Comparison of ENCODE assay signal across 9 mouse cellular contexts in genomic region chr6:114250311-114250710, GRCm38 (mm10). TPM values are rescaled to one million over a fixed set of nuclear protein-coding genes. Genes with fewer than 3 reads are reported as not detected.
DNase-seq lines count a peak whose midpoint lies in the region; ATAC-seq lines count a peak whose summit lies in the region.
"Had no signal": no experiment of that assay in that cellular context is flagged by ENCODE, and none has a peak within 500 bp of the region (broad histone marks: within the 10 kb centered on the region; RNA-seq: fewer than 3 reads in every experiment).

No protein-coding gene starts in this region.

- no peaks in the 10 kb centered on the region for H3K36me3 ChIP-seq in hindbrain, embryonic 15.5 days
- H3K36me3 ChIP-seq: liver, embryonic 15.5 days had no signal

- H3K27me3 ChIP-seq in hindbrain, embryonic 15.5 days = no peaks in the 10 kb centered on the region
- H3K27me3 ChIP-seq: liver, embryonic 15.5 days had no signal

- H3K4me3 ChIP-seq in hindbrain, embryonic 15.5 days = no peak overlapping the region
- H3K4me3 ChIP-seq: liver, embryonic 15.5 days had no signal

- no peak overlapping the region for H3K9ac ChIP-seq in hindbrain, embryonic 15.5 days
- H3K9ac ChIP-seq: liver, embryonic 15.5 days had no signal

- no peaks in the 10 kb centered on the region for H3K9me3 ChIP-seq in hindbrain, embryonic 15.5 days
- H3K9me3 ChIP-seq: liver, embryonic 15.5 days had no signal

- peak overlapping the region; percentile 65 for H3K27ac ChIP-seq in hindbrain, embryonic 15.5 days (replicated peaks)
- H3K27ac ChIP-seq: liver, embryonic 15.5 days had no signal

- 0 out of 2 replicates have a peak, but pooled peaks have one; percentile 59 for ATAC-seq in hindbrain, embryonic 15.5 days (ENCODE audit: low FRiP score, low read depth)
- no peak for ATAC-seq in monocyte, adult 5-6 weeks (replicated peaks; ENCODE audit: insufficient number of reproducible peaks, low FRiP score, low TSS enrichment, poor library complexity, severe bottlenecking)

- H3K4me1 ChIP-seq in hindbrain, embryonic 15.5 days (replicated peaks) = peaks cover 5% of the 10 kb centered on the region; the same call in 1 of the 2 replicates
- H3K4me1 ChIP-seq: liver, embryonic 15.5 days had no signal

- whole genome bisulfite sequencing in hindbrain, embryonic 15.5 days = 6% methylated on average over 5 of the region's 5 CpGs

- no peak overlapping the region for H3K4me2 ChIP-seq in hindbrain, embryonic 15.5 days
- H3K4me2 ChIP-seq: liver, embryonic 15.5 days had no signal

- peak; percentile 70 for DNase-seq in NIH3T3 (ENCODE audit: low read depth)
- peak; percentile 26 for DNase-seq in c-Kit-negative CD71-positive TER-119-positive erythroid progenitor cells, embryonic 14.5 days (ENCODE audit: low read depth, low spot score)
- DNase-seq in fibroblast of lung, adult 2 months (ENCODE audit: low read depth) = peak; percentile 2
- DNase-seq in layer of hippocampus, postnatal 36 days = peak; percentile 64 to 73
- peak; percentile 87 for DNase-seq in mesoderm, embryonic 11.5 days (ENCODE audit: low read depth, low spot score)
- peak; percentile 18 for DNase-seq in skeletal muscle tissue, adult 2 months (ENCODE audit: low read depth, low spot score)

RNA-seq across cellular contexts. Expression of gene Slc6a1, which starts 32.1 kb away (rescaled TPM):
- 130 and 150 TPM in 2 replicates for polyA plus RNA-seq in hindbrain, embryonic 15.5 days (2015; fragmentation: Nextera tagmentation; extraction: Ambion mirVana)
- 100 to 1,000 TPM; 279 to 280 TPM for total RNA-seq in layer of hippocampus, postnatal 36 days (2021)
- total RNA-seq in monocyte, adult 5-6 weeks (2017) = not detected in 3 replicates

Comparison
In these comparisons a context has a peak if more than half of its experiments do, and no peak if none do; other contexts are left out.
1. DNase-seq: peak in every context shown above with its lines; median percentile 87 in mesoderm, embryonic 11.5 days; 70 in NIH3T3; 68 in layer of hippocampus, postnatal 36 days; 26 in c-Kit-negative CD71-positive TER-119-positive erythroid progenitor cells, embryonic 14.5 days; 18 in skeletal muscle tissue, adult 2 months; 2 in fibroblast of lung, adult 2 months.
2. RNA of gene Slc6a1, which starts 32.1 kb away (total RNA-seq): 279 to 280 TPM in layer of hippocampus, postnatal 36 days; not detected in monocyte, adult 5-6 weeks; every median in the first group is over 100 times any median in the second.